ENCODE assay signal across 8 mouse cellular contexts in the genomic region with DNA sequence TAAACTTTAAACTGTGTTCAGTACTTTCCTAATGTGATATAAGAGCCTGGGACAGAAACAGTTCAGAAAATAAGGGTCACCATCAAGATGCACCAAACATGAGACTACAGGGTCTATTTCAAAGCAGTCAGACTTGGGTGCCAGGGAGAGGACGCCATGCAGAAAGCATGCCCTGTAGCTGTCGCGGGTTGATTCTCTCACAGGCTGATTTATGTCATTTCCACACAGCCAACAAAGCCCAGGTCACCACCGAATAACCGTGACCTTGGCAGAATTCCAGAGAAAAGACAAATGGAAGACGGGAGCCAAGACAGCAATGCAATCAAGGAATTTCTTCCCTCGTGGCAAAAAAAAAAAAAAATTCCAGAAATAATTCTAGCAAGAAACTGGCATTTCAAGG.
A peak's percentile ranks its signal among the peaks of the same experiment; 100 is the strongest.
DNase-seq lines count a peak whose midpoint lies in the region; ATAC-seq and TF ChIP-seq lines count a peak whose summit lies in the region.

No protein-coding gene starts in this region.

- peak overlapping the region; percentile 2; the same call in 1 of the 2 replicates for H3K4me2 ChIP-seq in hindbrain, embryonic 15.5 days
- H3K4me2 ChIP-seq in midbrain, embryonic 15.5 days = no peak overlapping the region
- no peak overlapping the region for H3K4me2 ChIP-seq in liver, embryonic 12.5 days

- H3K36me3 ChIP-seq in hindbrain, embryonic 15.5 days = no peaks in the 10 kb centered on the region
- H3K36me3 ChIP-seq in midbrain, embryonic 15.5 days (replicated peaks) = no peaks in the 10 kb centered on the region
- no peaks in the 10 kb centered on the region for H3K36me3 ChIP-seq in limb, embryonic 10.5 days
- no peaks in the 10 kb centered on the region for H3K36me3 ChIP-seq in liver, embryonic 12.5 days

- peak overlapping the region; percentile 72 for H3K27ac ChIP-seq in layer of hippocampus, adult 2 months
- H3K27ac ChIP-seq in hindbrain, embryonic 15.5 days (replicated peaks) = peak overlapping the region; percentile 40
- peak overlapping the region; percentile 62 for H3K27ac ChIP-seq in midbrain, embryonic 15.5 days
- no peak overlapping the region for H3K27ac ChIP-seq in limb, embryonic 10.5 days
- H3K27ac ChIP-seq in liver, embryonic 12.5 days = no peak overlapping the region

- no peak for DNase-seq in layer of hippocampus, adult 2 months (ENCODE audit: low spot score in 2 of 2)
- DNase-seq in layer of hippocampus, postnatal 10 days (ENCODE audit: low spot score in 2 of 2) = no peak
- peak; percentile 19 to 25 for DNase-seq in cerebellum, adult 18-20 months
- no peak for DNase-seq in layer of hippocampus, adult 9-10 months (ENCODE audit: low spot score)
- DNase-seq in limb, embryonic 10.5 days (ENCODE audit: low spot score) = no peak

- peak; percentile 77; the same call in 1 of the 2 replicates for ATAC-seq in hindbrain, embryonic 15.5 days (ENCODE audit: low FRiP score, low read depth)
- ATAC-seq in midbrain, embryonic 15.5 days (replicated peaks) = peak; percentile 34; the same call in 1 of the 2 replicates
- ATAC-seq in liver, embryonic 12.5 days = no peak

- H3K27me3 ChIP-seq in hindbrain, embryonic 15.5 days = no peaks in the 10 kb centered on the region
- no peaks in the 10 kb centered on the region for H3K27me3 ChIP-seq in midbrain, embryonic 15.5 days (replicated peaks)
- H3K27me3 ChIP-seq in limb, embryonic 10.5 days (ENCODE audit: low read depth, poor library complexity, severe bottlenecking) = no peaks in the 10 kb centered on the region
- no peaks in the 10 kb centered on the region for H3K27me3 ChIP-seq in liver, embryonic 12.5 days (replicated peaks)

- WGBS in hindbrain, embryonic 15.5 days = 13% methylated on average over 7 of the region's 7 CpGs
- WGBS in midbrain, embryonic 15.5 days = 27% methylated on average over 7 of the region's 7 CpGs
- 75% methylated on average over 7 of the region's 7 CpGs for WGBS in limb, embryonic 10.5 days
- WGBS in liver, embryonic 12.5 days (ENCODE audit: insufficient replicate concordance) = 62% methylated on average over 7 of the region's 7 CpGs

- no peak for TF ChIP-seq CTCF in layer of hippocampus, adult 2 months (conservative IDR thresholded peaks at IDR 0.05)

- H3K4me1 ChIP-seq in hindbrain, embryonic 15.5 days (replicated peaks) = peaks cover 9% of the 10 kb centered on the region; the same call in 1 of the 2 replicates
- H3K4me1 ChIP-seq in midbrain, embryonic 15.5 days = peaks cover 8% of the 10 kb centered on the region
- H3K4me1 ChIP-seq in limb, embryonic 10.5 days = peaks cover 22% of the 10 kb centered on the region
- H3K4me1 ChIP-seq in liver, embryonic 12.5 days = no peaks in the 10 kb centered on the region

- H3K9me3 ChIP-seq in hindbrain, embryonic 15.5 days = no peaks in the 10 kb centered on the region
- H3K9me3 ChIP-seq in midbrain, embryonic 15.5 days = no peaks in the 10 kb centered on the region
- no peaks in the 10 kb centered on the region for H3K9me3 ChIP-seq in limb, embryonic 10.5 days (replicated peaks)
- no peaks in the 10 kb centered on the region for H3K9me3 ChIP-seq in liver, embryonic 12.5 days (replicated peaks)

- no peak overlapping the region for H3K9ac ChIP-seq in hindbrain, embryonic 15.5 days
- H3K9ac ChIP-seq in midbrain, embryonic 15.5 days = no peak overlapping the region
- no peak overlapping the region for H3K9ac ChIP-seq in liver, embryonic 12.5 days

- H3K4me3 ChIP-seq in layer of hippocampus, adult 2 months = peak overlapping the region; percentile 36
- H3K4me3 ChIP-seq in hindbrain, embryonic 15.5 days = no peak overlapping the region
- no peak overlapping the region for H3K4me3 ChIP-seq in midbrain, embryonic 15.5 days
- no peak overlapping the region for H3K4me3 ChIP-seq in limb, embryonic 10.5 days
- H3K4me3 ChIP-seq in liver, embryonic 12.5 days = no peak overlapping the region

Comparison
In these comparisons a context has a peak if more than half of its experiments do, and no peak if none do; other contexts are left out.
1. DNase-seq: peak in cerebellum, adult 18-20 months (2 of 2); none in layer of hippocampus, adult 2 months (0 of 2), layer of hippocampus, postnatal 10 days (0 of 2), layer of hippocampus, adult 9-10 months (single experiment) and limb, embryonic 10.5 days (single experiment).
2. H3K27ac ChIP-seq: peak in layer of hippocampus, adult 2 months (single experiment), hindbrain, embryonic 15.5 days (single experiment) and midbrain, embryonic 15.5 days (single experiment); none in limb, embryonic 10.5 days (single experiment) and liver, embryonic 12.5 days (single experiment).